Mouse (Mus musculus) midbrain, embryonic 14.5 days (tissue): ENCODE data around the gene Fcor. TPM values are rescaled to one million over a fixed set of nuclear protein-coding genes. Genes with fewer than 3 reads are reported as not detected.

Source experiments
- ATAC-seq: fragments of 200-750 bp; cut with Nextera tagmentation; 2 replicates; pipeline ENCODE4 v1.8.0; 2017; ENCODE audit warnings: moderate number of reproducible peaks, moderate library complexity; ENCODE audit not compliant: low FRiP score, low TSS enrichment
- DNase-seq: peaks from one replicate; pipeline ENCODE4 v3.0.0-alpha.2; 2015
- H3K27ac ChIP-seq: fragments of 300-500 bp; sonication (generic); replicated peaks from 2 replicates; pipeline ENCODE4 v1.5.1; 2014; ENCODE audit warnings: mild to moderate bottlenecking, low read depth, low read length, moderate library complexity
- H3K27me3 ChIP-seq: fragments of 300-500 bp; sonication (generic); 2 replicates; pipeline ENCODE4 v1.6.1; 2014; ENCODE audit warnings: low read length, control low read depth, mixed read lengths; ENCODE audit not compliant: control insufficient read depth, insufficient read depth
- H3K36me3 ChIP-seq: fragments of 300-500 bp; sonication (generic); 2 replicates; pipeline ENCODE4 v1.6.1; 2014; ENCODE audit warnings: low read length, control low read depth; ENCODE audit not compliant: control insufficient read depth, insufficient read depth
- H3K4me1 ChIP-seq: fragments of 300-500 bp; sonication (generic); 2 replicates; pipeline ENCODE4 v1.6.1; 2014; ENCODE audit warnings: mild to moderate bottlenecking, antibody characterized with exemption, low read length, control low read depth; ENCODE audit not compliant: control insufficient read depth, insufficient read depth
- H3K4me2 ChIP-seq: fragments of 300-500 bp; sonication (generic); 2 replicates; pipeline ENCODE4 v1.6.1; 2014; ENCODE audit warnings: mild to moderate bottlenecking, low read length, moderate library complexity
- H3K4me3 ChIP-seq: fragments of 300-500 bp; sonication (generic); replicated peaks from 2 replicates; pipeline ENCODE4 v1.5.1; 2014; ENCODE audit warnings: low read depth, low read length
- H3K9ac ChIP-seq: fragments of 300-500 bp; sonication (generic); replicated peaks from 2 replicates; pipeline ENCODE4 v1.6.1; 2014; ENCODE audit warnings: mild to moderate bottlenecking, low read length, moderate library complexity
- H3K9me3 ChIP-seq: fragments of 300-500 bp; sonication (generic); 2 replicates; pipeline ENCODE4 v1.6.1; 2016; ENCODE audit warnings: low read length, control low read depth, mixed read lengths; ENCODE audit not compliant: control insufficient read depth
- WGBS: fragments of 180-500 bp; shearing (Covaris S2); extraction: QIAGEN DNeasy Blood & Tissue Kit; methylation state at CpG from one replicate; pipeline ENCODE4 v1.1.7; 2014; 5-methylcytosine and 5-hydroxymethylcytosine counted together
- polyA plus RNA-seq: library from polyadenylated mRNA; unstranded; fragments of >200 nt; fragmentation: Nextera tagmentation; extraction: Ambion mirVana; gene quantifications from 2 replicates; pipeline ENCODE4 v1.2.1, GENCODE M21; 2014

The Fcor gene
- polyA plus RNA-seq, 1 experiment from 2014 or later: 16.4 TPM

GRCm38 (mm10) chr8:3646824-3647531, 25.2 kb downstream of the Fcor start:
- ATAC-seq (no peak), DNase-seq (no peak)
- Histone ChIP-seq H3K27ac (no peak overlapping the region), H3K36me3 (no peaks in the 10 kb centered on the region), H3K9me3 (no peaks in the 10 kb centered on the region), H3K4me2 (no peak overlapping the region), H3K4me1 (no peaks in the 10 kb centered on the region), H3K9ac (no peak overlapping the region), H3K4me3 (no peak overlapping the region), H3K27me3 (no peaks in the 10 kb centered on the region)
- WGBS: 85% methylated on average over 6 of the region's 6 CpGs

GRCm38 (mm10) chr8:3645804-3646203, 26.4 kb downstream of the Fcor start:
- Histone ChIP-seq H3K9me3 (no peaks in the 10 kb centered on the region), H3K4me2 (no peak overlapping the region), H3K27me3 (no peaks in the 10 kb centered on the region), H3K4me1 (no peaks in the 10 kb centered on the region), H3K9ac (no peak overlapping the region), H3K4me3 (no peak overlapping the region), H3K27ac (no peak overlapping the region), H3K36me3 (no peaks in the 10 kb centered on the region)
- ATAC-seq: no peak
- DNase-seq: no peak
- 24% methylated on average over 5 of the region's 5 CpGs for WGBS

DNA sequence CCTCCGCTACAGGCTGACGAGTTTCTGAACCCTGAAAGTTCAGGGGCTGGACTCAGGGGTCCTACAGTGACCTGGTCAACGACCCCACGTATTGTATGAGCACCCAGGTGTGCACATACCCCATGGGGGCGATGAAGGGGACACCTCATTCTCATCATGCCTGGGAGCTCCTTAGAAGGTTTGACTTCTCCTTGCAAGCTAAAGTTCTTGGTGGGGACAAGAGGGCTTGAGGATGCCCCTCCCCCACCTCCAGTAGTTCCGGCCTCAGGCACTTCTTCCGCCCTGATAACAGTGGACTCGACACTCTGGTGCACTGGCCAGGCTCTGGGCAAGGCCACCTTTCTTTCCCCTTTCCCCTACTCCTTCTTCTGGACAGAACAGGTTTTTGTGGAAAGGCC, 40.7 kb downstream of the Fcor start:
- 0 out of 2 replicates have a peak, but pooled peaks have one; percentile 8 for ATAC-seq
- Histone ChIP-seq H3K9ac (no peak overlapping the region), H3K4me2 (peak overlapping the region; percentile 64), H3K4me1 (peaks cover 10% of the 10 kb centered on the region; the same call in 1 of the 2 replicates), H3K27me3 (peaks cover 3% of the 10 kb centered on the region; the same call in 1 of the 2 replicates), H3K4me3 (peak overlapping the region; percentile 40), H3K9me3 (no peaks in the 10 kb centered on the region), H3K27ac (no peak overlapping the region), H3K36me3 (0 out of 2 replicates have a peak, but pooled peaks cover 4% of the 10 kb centered on the region)
- WGBS: 24% methylated on average over 8 of the region's 8 CpGs
- DNase-seq: no peak

DNA sequence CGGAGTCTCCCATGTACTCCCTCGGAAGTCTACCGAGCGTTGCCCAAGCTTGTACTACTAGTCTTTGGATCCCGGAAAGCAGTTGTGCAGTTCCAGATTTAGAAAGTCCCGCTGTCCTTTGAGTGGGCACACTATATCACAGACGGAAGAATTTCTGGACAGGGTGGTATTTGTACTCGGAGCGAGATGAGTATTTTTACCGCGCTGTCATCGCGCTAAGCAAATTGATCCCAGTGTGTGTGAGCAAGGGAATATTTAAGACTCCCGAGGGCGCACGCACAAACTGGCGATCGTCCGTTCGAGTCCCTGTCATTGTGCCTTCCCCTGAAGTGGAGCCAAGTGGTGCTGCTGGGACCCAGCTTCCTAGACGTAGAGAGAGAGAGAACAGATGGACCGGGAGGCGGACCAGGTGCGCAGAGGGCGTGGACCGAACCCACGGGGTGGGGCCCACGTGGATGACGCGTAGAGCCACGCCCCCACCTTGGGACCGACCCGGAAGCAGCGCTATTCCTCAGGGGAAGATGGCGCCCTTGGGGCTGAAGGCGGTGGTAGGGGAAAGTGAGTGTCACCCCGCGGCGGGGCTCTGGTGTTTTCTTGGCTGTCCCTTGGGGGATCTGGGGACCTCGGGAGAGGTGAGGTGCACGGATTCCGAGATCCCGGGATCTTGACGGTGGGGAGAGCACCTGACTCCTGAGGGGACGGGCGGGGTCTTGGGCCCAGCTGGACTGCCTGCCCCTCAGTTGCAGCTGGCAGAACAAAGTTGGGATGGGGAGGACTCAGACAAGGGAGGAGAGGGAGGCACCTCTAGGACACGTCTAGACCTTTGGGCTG, 41.3 kb downstream of the Fcor start, which contains the start of gene Stxbp2:
TSS of gene Stxbp2 (plus strand) at position 309 of the 831 bp plus-strand sequence.
- 5% methylated on average over 47 of the region's 47 CpGs for WGBS
- Histone ChIP-seq H3K4me2 (peak within 1 kb of the TSS; percentile 64), H3K9ac (peak within 1 kb of the TSS; percentile 30; the same call in 1 of the 2 replicates), H3K9me3 (no peaks in the 10 kb centered on the region), H3K4me3 (peak within 1 kb of the TSS; percentile 40), H3K4me1 (peaks cover 10% of the 10 kb centered on the region; the same call in 1 of the 2 replicates), H3K27me3 (peaks cover 3% of the 10 kb centered on the region; the same call in 1 of the 2 replicates), H3K36me3 (no peaks in the 10 kb centered on the region), H3K27ac (no peak within 1 kb of the TSS)
- ATAC-seq (0 out of 2 replicates have a peak, but pooled peaks have one; percentile 56), DNase-seq (peak; percentile 73)

GRCm38 (mm10) chr8:3628014-3628413, 44.1 kb downstream of the Fcor start:
- DNase-seq (peak; percentile 50), ATAC-seq (no peak)
- H3K4me1 ChIP-seq: peaks cover 10% of the 10 kb centered on the region; the same call in 1 of the 2 replicates
- no peaks in the 10 kb centered on the region for H3K36me3 ChIP-seq
- no peak overlapping the region for H3K27ac ChIP-seq
- WGBS: 27% methylated on average over 5 of the region's 5 CpGs
- H3K4me3 ChIP-seq: no peak overlapping the region
- H3K27me3 ChIP-seq: peaks cover 3% of the 10 kb centered on the region; the same call in 1 of the 2 replicates
- no peak overlapping the region for H3K9ac ChIP-seq
- H3K9me3 ChIP-seq: no peaks in the 10 kb centered on the region
- H3K4me2 ChIP-seq: no peak overlapping the region

GRCm38 (mm10) chr8:3626971-3627370, 45.2 kb downstream of the Fcor start:
- Histone ChIP-seq H3K27me3 (peaks cover 3% of the 10 kb centered on the region; the same call in 1 of the 2 replicates), H3K36me3 (no peaks in the 10 kb centered on the region), H3K9ac (no peak overlapping the region), H3K4me3 (no peak overlapping the region), H3K27ac (no peak overlapping the region), H3K9me3 (no peaks in the 10 kb centered on the region), H3K4me2 (no peak overlapping the region), H3K4me1 (peaks cover 13% of the 10 kb centered on the region)
- ATAC-seq (no peak), DNase-seq (no peak)
- 65% methylated on average over 5 of the region's 5 CpGs for WGBS

DNA sequence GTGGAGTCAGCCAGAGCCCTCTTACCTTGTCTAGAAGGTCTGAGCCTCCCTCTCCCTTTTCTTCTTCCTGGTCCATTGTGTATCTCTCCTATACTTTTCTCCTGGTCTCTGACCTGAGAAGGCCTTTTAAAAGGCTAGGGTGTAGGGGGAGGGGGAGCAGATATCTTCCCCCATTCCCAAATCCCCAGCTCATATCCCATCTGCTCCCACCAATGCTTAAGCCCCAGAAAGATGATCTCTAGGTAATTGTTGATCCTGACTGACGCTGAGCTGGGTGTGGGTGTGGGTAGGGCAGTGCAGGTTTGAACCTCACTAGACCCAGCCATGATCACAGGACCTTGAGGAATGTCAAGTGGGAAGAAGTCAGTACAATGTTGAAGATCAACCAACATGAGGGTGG, 46.7 kb downstream of the Fcor start, which contains the start of gene Pcp2:
TSS of gene Pcp2 (minus strand) at position 101 of the 400 bp plus-strand sequence.
- no peaks in the 10 kb centered on the region for H3K9me3 ChIP-seq
- peaks cover 3% of the 10 kb centered on the region; the same call in 1 of the 2 replicates for H3K27me3 ChIP-seq
- no peak within 1 kb of the TSS for H3K4me2 ChIP-seq
- no peak within 1 kb of the TSS for H3K4me3 ChIP-seq
- no peak for ATAC-seq
- WGBS: 61% methylated on average over 1 of the region's 1 CpGs
- peaks cover 7% of the 10 kb centered on the region for H3K4me1 ChIP-seq
- DNase-seq: no peak
- no peak within 1 kb of the TSS; the same call in 1 of the 2 replicates for H3K9ac ChIP-seq
- H3K36me3 ChIP-seq: no peaks in the 10 kb centered on the region
- H3K27ac ChIP-seq: no peak within 1 kb of the TSS

DNA sequence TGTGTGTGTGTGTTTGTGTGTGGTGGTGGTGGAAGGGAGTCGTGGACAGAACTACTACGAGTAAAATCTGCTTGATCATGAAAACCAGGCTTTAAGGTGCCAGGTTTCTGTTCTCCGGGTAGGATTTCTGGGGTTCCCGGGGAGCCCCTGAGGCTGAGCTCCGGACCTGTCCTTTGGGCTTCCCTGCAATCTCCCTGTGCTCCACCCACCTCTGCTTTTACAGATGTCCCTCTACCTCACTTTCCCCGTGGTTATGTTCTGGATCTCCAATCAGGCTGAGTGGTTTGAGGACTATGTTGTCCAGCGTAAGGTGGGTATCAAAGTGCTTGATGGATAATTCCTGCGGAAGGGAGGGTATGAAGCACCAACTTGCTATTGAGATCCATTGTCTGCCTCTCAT, 50.0 kb downstream of the Fcor start:
- 67% methylated on average over 8 of the region's 8 CpGs for WGBS
- peaks cover 17% of the 10 kb centered on the region for H3K36me3 ChIP-seq

More for the DNA sequence above, 50.0 kb downstream of the Fcor start:
- H3K27me3 ChIP-seq: no peaks in the 10 kb centered on the region
- DNase-seq: no peak
- ATAC-seq: no peak
- H3K4me2 ChIP-seq: peak overlapping the region; percentile 73
- H3K9me3 ChIP-seq: no peaks in the 10 kb centered on the region
- H3K27ac ChIP-seq: no peak overlapping the region
- peak overlapping the region; percentile 75 for H3K4me3 ChIP-seq
- peak overlapping the region; percentile 65 for H3K9ac ChIP-seq
- H3K4me1 ChIP-seq: peaks cover 12% of the 10 kb centered on the region
